11 mouse cellular contexts compared by ENCODE assay signal in the genomic region with DNA sequence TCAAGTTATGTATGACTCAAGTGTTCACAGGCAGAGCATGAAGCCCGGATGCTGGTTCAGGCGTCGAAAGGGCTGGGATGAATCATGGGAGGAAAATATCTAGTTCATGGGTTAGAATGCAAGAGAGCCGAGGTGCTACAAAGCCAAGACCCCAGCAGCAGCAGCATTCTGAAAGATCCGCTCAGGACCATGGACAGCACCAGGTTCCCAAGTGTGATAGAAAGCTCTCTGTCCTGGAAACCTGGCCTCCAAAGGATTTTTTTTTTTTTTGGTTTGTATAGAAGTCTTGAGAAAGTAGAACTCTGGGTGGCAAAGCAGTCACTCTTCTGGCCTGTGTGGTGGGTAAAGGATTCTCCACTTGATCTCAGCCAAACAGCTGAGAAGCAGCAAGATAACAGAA.
DNase-seq lines count a peak whose midpoint lies in the region; ATAC-seq and TF ChIP-seq lines count a peak whose summit lies in the region.
"Had no signal": no experiment of that assay in that cellular context is flagged by ENCODE, and none has a peak within 500 bp of the region (broad histone marks: within the 10 kb centered on the region; RNA-seq: fewer than 3 reads in every experiment).

No protein-coding gene starts in this region.

- H3K9ac ChIP-seq in forebrain, embryonic 11.5 days (ENCODE audit: low read length), result no peak overlapping the region
- H3K9ac ChIP-seq in forebrain, embryonic 13.5 days, result no peak overlapping the region
- H3K9ac ChIP-seq in lung, embryonic 14.5 days, result no peak overlapping the region

- no peak overlapping the region for H3K4me2 ChIP-seq in forebrain, embryonic 11.5 days (ENCODE audit: low read depth, low read length, severe bottlenecking)
- no peak overlapping the region for H3K4me2 ChIP-seq in forebrain, embryonic 13.5 days
- no peak overlapping the region for H3K4me2 ChIP-seq in lung, embryonic 14.5 days

- H3K27ac ChIP-seq in forebrain, embryonic 11.5 days (ENCODE audit: low read depth, low read length), result no peak overlapping the region
- no peak overlapping the region for H3K27ac ChIP-seq in forebrain, embryonic 13.5 days
- H3K27ac ChIP-seq in lung, embryonic 14.5 days (ENCODE audit: low read depth), result no peak overlapping the region
- no peak overlapping the region for H3K27ac ChIP-seq in limb, embryonic 10.5 days
- H3K27ac ChIP-seq: macrophage had no signal

- no peak for ATAC-seq in forebrain, embryonic 11.5 days (replicated peaks; ENCODE audit: low FRiP score)
- no peak for ATAC-seq in forebrain, embryonic 13.5 days
- no peak for ATAC-seq in lung, embryonic 14.5 days (ENCODE audit: insufficient read depth)

- DNase-seq in forebrain, embryonic 11.5 days (ENCODE audit: low spot score), result peak; percentile 76
- DNase-seq in lung, embryonic 14.5 days, result peak; percentile 85
- no peak for DNase-seq in lung, adult 18-20 months
- peak; percentile 70 for DNase-seq in R1 (ENCODE audit: low read depth, low spot score)
- DNase-seq in limb, embryonic 10.5 days (ENCODE audit: low spot score), result peak; percentile 81
- DNase-seq in urinary bladder, postnatal 36 days (ENCODE audit: low spot score in 2 of 2), result no peak
- DNase-seq in cerebellum, adult 8-10 months, result no peak
- DNase-seq: cerebellum, adult 11-12 months; kidney, adult 2 months had no signal

- H3K4me3 ChIP-seq in forebrain, embryonic 11.5 days (ENCODE audit: low read depth, low read length), result no peak overlapping the region
- H3K4me3 ChIP-seq in forebrain, embryonic 13.5 days, result no peak overlapping the region
- no peak overlapping the region for H3K4me3 ChIP-seq in lung, embryonic 14.5 days (ENCODE audit: low read depth, low read length)
- H3K4me3 ChIP-seq in limb, embryonic 10.5 days, result no peak overlapping the region

- H3K27me3 ChIP-seq in forebrain, embryonic 11.5 days (ENCODE audit: control insufficient read depth, insufficient read depth, low read length), result no peaks in the 10 kb centered on the region
- no peaks in the 10 kb centered on the region for H3K27me3 ChIP-seq in forebrain, embryonic 13.5 days
- H3K27me3 ChIP-seq in lung, embryonic 14.5 days (ENCODE audit: insufficient read depth, low read length), result no peaks in the 10 kb centered on the region
- H3K27me3 ChIP-seq in limb, embryonic 10.5 days (ENCODE audit: low read depth, poor library complexity, severe bottlenecking), result no peaks in the 10 kb centered on the region

- WGBS in forebrain, embryonic 11.5 days, result 60% methylated on average over 5 of the region's 5 CpGs
- 55% methylated on average over 5 of the region's 5 CpGs for WGBS in forebrain, embryonic 13.5 days
- 51% methylated on average over 5 of the region's 5 CpGs for WGBS in lung, embryonic 14.5 days
- 57% methylated on average over 5 of the region's 5 CpGs for WGBS in limb, embryonic 10.5 days

- no peaks in the 10 kb centered on the region for H3K36me3 ChIP-seq in forebrain, embryonic 11.5 days (ENCODE audit: control insufficient read depth, insufficient read depth, low read length)
- H3K36me3 ChIP-seq in forebrain, embryonic 13.5 days (ENCODE audit: poor library complexity, severe bottlenecking), result no peaks in the 10 kb centered on the region
- no peaks in the 10 kb centered on the region for H3K36me3 ChIP-seq in lung, embryonic 14.5 days (ENCODE audit: insufficient read depth)
- H3K36me3 ChIP-seq in limb, embryonic 10.5 days, result no peaks in the 10 kb centered on the region

- no peaks in the 10 kb centered on the region for H3K4me1 ChIP-seq in forebrain, embryonic 11.5 days (replicated peaks; ENCODE audit: control insufficient read depth, insufficient read depth, low read length)
- no peaks in the 10 kb centered on the region for H3K4me1 ChIP-seq in forebrain, embryonic 13.5 days
- no peaks in the 10 kb centered on the region for H3K4me1 ChIP-seq in lung, embryonic 14.5 days (ENCODE audit: insufficient read depth)
- no peaks in the 10 kb centered on the region for H3K4me1 ChIP-seq in limb, embryonic 10.5 days

- H3K9me3 ChIP-seq in forebrain, embryonic 11.5 days (ENCODE audit: control insufficient read depth, low read length), result no peaks in the 10 kb centered on the region
- H3K9me3 ChIP-seq in forebrain, embryonic 13.5 days (replicated peaks), result no peaks in the 10 kb centered on the region
- H3K9me3 ChIP-seq in lung, embryonic 14.5 days (ENCODE audit: low read depth, low read length), result no peaks in the 10 kb centered on the region
- no peaks in the 10 kb centered on the region for H3K9me3 ChIP-seq in limb, embryonic 10.5 days (replicated peaks)

- TF ChIP-seq CTCF in lung, embryonic 14.5 days (IDR thresholded peaks at IDR 0.05; ENCODE audit: low read depth), result no peak

Comparison
In these comparisons a context has a peak if more than half of its experiments do, and no peak if none do; other contexts are left out.
1. DNase-seq: peak in forebrain, embryonic 11.5 days (single experiment), lung, embryonic 14.5 days (single experiment), R1 (single experiment) and limb, embryonic 10.5 days (single experiment); none in lung, adult 18-20 months (0 of 2), urinary bladder, postnatal 36 days (0 of 2) and cerebellum, adult 8-10 months (single experiment).